Mouse (Mus musculus) small intestine, adult 2 months (tissue): ENCODE measurements around the gene Nmnat2. TPM values are rescaled to one million over a fixed set of nuclear protein-coding genes. Genes with fewer than 3 reads are reported as not detected.

Experiments
- H3K27ac ChIP-seq: fragments of 200-500 bp; 2 replicates; pipeline ENCODE4 v1.5.1; 2012; ENCODE audit warnings: low read depth, low read length, control low read depth, inconsistent platforms; ENCODE audit not compliant: insufficient read depth
- H3K27me3 ChIP-seq: fragments of 200-500 bp; 2 replicates; pipeline ENCODE4 v1.6.1; 2012; ENCODE audit warnings: mild to moderate bottlenecking, moderate library complexity, low read length, inconsistent platforms; ENCODE audit not compliant: control insufficient read depth, insufficient read depth
- H3K36me3 ChIP-seq: fragments of 200-500 bp; 2 replicates; pipeline ENCODE4 v1.6.1; 2012; ENCODE audit warnings: mild to moderate bottlenecking, low read length, control low read depth, inconsistent platforms; ENCODE audit not compliant: control insufficient read depth, insufficient read depth
- H3K4me1 ChIP-seq: fragments of 200-500 bp; 2 replicates; pipeline ENCODE4 v1.6.1; 2012; ENCODE audit warnings: low read length, inconsistent platforms, mixed read lengths; ENCODE audit not compliant: control insufficient read depth, insufficient read depth, insufficient read length
- H3K4me3 ChIP-seq: fragments of 200-500 bp; 2 replicates; pipeline ENCODE4 v1.5.1; 2012; ENCODE audit warnings: low read depth, mild to moderate bottlenecking, control low read depth, inconsistent platforms, low read length, moderate library complexity
- CTCF ChIP-seq: fragments of 200-500 bp; IDR thresholded peaks from 2 replicates; pipeline ENCODE4 v1.5.1; 2012; ENCODE audit warnings: low read depth, mild to moderate bottlenecking, control low read depth, inconsistent platforms, low read length, moderate library complexity, mixed read lengths; ENCODE audit not compliant: insufficient replicate concordance, insufficient read length; ENCODE audit errors: extremely low read depth
- POLR2A ChIP-seq: fragments of 200-500 bp; IDR thresholded peaks from 2 replicates; pipeline ENCODE4 v1.6.1; 2012; ENCODE audit warnings: low read depth, mild to moderate bottlenecking, control low read depth, inconsistent platforms, low read length, moderate library complexity
- WGBS: fragments of 180-500 bp; shearing (Covaris S2); methylation state at CpG from one replicate; pipeline ENCODE4 v1.1.7; 2018; 5-methylcytosine and 5-hydroxymethylcytosine counted together
- polyA plus RNA-seq: library from polyadenylated mRNA; depleted of rRNA; stranded (reverse); fragments of >200 nt; gene quantifications from 2 replicates; pipeline ENCODE4 v1.2.3, GENCODE M21; 2012

Nmnat2 gene
- polyA plus RNA-seq, 1 experiment: 0.35 TPM

DNA sequence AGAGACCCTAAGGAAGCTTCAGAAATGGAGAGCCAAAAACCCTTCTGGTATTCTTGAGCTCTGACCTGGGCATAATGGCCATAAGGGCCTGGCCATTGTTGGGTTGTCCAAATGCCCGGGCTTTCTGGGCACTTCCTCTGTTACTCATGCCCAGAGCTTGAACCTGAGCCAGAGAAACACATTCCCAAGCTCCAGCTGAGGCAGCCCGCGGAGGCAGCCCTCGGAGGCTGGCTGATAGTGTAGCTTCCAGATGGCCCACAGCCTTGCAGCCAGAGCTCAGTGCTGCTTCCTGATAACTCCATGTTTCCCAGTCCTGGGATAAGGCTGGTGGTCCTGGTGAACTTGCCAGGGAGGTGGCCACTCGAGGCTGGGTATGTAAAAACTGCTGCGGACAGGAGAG is 129.4 kb downstream of the Nmnat2 start:
- 53% methylated on average over 6 of the region's 6 CpGs for WGBS
- no peaks in the 10 kb centered on the region for H3K27me3 ChIP-seq
- no peaks in the 10 kb centered on the region for H3K36me3 ChIP-seq
- H3K4me3 ChIP-seq: no peak overlapping the region
- H3K27ac ChIP-seq: no peak overlapping the region
- H3K4me1 ChIP-seq: no peaks in the 10 kb centered on the region
- no peak for TF ChIP-seq POLR2A
- no peak for TF ChIP-seq CTCF

DNA sequence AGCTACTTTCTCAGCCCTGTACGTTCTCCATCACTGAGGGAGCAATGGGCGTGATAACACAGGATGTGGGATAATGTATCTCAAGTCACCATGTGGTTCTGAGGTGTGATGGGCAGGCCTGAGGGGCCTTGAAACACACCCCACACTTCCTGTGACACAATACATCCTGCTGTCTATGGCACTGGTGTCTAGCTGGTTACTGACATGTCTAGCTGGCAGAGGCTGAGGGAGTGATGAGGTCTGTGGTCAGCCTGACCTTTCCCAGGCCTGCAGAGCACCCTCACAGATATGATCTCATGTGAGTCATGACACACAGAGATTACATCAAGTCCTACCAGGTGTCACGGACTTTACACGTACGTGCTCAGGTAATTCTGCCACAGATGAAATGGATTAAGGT is 130.4 kb downstream of the Nmnat2 start:
- WGBS: 79% methylated on average over 5 of the region's 5 CpGs
- H3K4me3 ChIP-seq: no peak overlapping the region
- TF ChIP-seq POLR2A: no peak
- no peak for TF ChIP-seq CTCF
- no peaks in the 10 kb centered on the region for H3K36me3 ChIP-seq
- no peaks in the 10 kb centered on the region for H3K27me3 ChIP-seq
- H3K4me1 ChIP-seq: no peaks in the 10 kb centered on the region
- no peak overlapping the region for H3K27ac ChIP-seq

DNA sequence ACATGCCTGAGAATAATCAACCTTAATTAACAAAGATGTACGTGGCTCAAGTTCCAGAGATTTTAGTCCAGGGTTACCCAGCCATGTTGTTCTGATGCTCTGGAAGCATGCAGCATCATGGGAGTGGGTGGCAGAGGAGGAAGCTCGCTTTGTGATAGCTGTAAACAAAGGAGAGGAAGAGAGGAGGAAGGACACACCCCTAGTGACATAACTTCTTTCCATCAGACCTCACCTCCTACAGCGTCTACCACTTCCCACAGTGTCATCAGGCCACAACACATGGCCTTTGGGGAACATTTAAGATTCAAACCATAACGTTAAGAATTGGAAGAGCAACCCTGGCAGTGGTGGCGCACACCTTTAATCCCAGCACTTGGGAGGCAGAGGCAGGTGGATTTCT is 133.0 kb downstream of the Nmnat2 start:
- WGBS: 73% methylated on average over 5 of the region's 5 CpGs

DNA sequence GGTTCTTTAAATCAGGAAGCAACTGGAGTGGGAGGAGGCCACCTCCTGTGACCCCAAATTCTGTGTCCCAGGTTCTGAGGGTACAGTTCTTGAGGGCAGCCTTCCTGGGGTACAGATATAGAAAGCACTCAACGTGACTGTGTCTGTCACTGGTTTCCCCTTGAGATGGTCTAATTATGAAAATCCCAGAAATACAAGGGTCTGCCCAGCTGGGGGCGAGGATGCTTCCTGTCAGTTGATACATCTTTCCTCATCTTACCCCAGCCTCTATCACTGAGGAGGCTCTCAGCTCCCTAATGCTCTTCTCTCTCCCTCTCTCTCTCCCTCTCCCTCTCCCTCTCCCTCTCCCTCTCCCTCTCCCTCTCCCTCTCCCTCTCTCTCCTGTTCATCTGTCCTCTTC is 135.3 kb downstream of the Nmnat2 start:
- H3K27me3 ChIP-seq: no peaks in the 10 kb centered on the region
- no peak for TF ChIP-seq CTCF
- TF ChIP-seq POLR2A: no peak
- WGBS: 87% methylated on average over 2 of the region's 2 CpGs
- no peak overlapping the region for H3K4me3 ChIP-seq
- H3K36me3 ChIP-seq: no peaks in the 10 kb centered on the region
- no peaks in the 10 kb centered on the region for H3K4me1 ChIP-seq
- H3K27ac ChIP-seq: no peak overlapping the region

More for the DNA sequence above, 133.0 kb downstream of the Nmnat2 start:
- Histone ChIP-seq H3K27ac (no peak overlapping the region), H3K27me3 (no peaks in the 10 kb centered on the region), H3K4me1 (no peaks in the 10 kb centered on the region), H3K36me3 (no peaks in the 10 kb centered on the region), H3K4me3 (no peak overlapping the region)
- TF ChIP-seq CTCF (no peak), POLR2A (no peak)

DNA sequence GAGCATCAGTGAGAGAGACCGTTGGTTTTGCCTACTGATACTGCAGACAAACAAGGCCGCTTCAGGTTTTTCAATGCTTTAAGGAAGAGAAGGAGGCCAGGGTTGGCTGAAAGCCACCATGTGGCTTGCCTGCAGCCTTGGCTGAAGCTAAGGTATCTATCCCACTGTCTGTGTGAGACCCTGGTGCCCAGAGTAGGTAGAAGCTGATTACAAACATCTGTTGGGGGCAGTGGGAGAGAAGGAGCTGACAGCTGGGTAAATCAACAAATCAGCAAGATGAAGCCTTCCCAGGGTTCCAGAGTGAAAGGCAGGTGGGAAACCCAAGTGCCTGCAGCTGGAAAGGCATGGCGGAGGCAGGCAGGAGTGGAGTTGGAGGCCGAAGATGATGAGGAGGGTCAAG is 136.0 kb downstream of the Nmnat2 start:
- WGBS: 87% methylated on average over 4 of the region's 4 CpGs
- Histone ChIP-seq H3K36me3 (no peaks in the 10 kb centered on the region), H3K4me1 (no peaks in the 10 kb centered on the region), H3K4me3 (no peak overlapping the region), H3K27ac (no peak overlapping the region), H3K27me3 (no peaks in the 10 kb centered on the region)
- no peak for TF ChIP-seq POLR2A
- no peak for TF ChIP-seq CTCF

DNA sequence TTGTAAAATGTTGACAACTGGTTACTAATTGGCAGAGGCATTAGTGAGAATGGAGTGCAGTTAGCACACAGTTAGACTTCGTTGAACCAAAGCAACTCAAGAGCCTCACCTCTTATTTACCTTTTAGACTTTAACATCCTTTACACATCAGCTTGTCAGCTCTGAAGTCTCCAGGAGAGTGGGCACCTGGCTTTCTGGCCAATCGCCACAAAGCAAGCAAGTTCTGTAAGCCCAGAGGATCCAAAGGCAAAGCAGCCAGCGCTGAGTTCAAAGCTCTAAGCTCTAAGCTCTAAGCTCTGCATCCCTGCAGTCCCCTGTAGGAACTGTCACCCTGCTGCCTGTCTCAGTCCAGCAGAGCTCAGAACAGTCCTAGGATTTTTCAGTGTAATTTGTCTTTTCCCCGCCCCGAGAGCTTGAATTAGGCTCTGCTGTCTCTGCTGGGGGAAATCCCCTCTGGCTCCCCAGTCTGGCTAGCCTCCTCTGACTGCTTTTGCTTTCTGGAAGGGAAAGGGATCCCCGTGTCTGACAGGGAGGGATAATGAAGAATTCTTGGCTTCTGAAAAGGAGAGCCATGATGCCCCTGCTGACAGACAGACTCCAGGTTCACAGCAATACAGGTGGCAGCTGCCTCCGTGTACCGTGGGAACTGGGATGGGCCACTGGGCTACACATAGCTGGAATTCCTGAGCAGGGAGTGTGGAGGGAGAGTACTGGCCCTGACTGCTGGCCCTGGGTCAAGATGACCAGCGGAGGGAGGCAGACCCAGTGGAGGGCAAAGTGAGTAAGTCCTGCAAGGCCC is 136.8 kb downstream of the Nmnat2 start:
- Histone ChIP-seq H3K27me3 (no peaks in the 10 kb centered on the region), H3K27ac (peak overlapping the region; percentile 55; the same call in 1 of the 2 replicates), H3K4me1 (no peaks in the 10 kb centered on the region), H3K36me3 (no peaks in the 10 kb centered on the region), H3K4me3 (no peak overlapping the region)
- WGBS: 37% methylated on average over 9 of the region's 9 CpGs
- TF ChIP-seq CTCF (no peak), POLR2A (no peak)

DNA sequence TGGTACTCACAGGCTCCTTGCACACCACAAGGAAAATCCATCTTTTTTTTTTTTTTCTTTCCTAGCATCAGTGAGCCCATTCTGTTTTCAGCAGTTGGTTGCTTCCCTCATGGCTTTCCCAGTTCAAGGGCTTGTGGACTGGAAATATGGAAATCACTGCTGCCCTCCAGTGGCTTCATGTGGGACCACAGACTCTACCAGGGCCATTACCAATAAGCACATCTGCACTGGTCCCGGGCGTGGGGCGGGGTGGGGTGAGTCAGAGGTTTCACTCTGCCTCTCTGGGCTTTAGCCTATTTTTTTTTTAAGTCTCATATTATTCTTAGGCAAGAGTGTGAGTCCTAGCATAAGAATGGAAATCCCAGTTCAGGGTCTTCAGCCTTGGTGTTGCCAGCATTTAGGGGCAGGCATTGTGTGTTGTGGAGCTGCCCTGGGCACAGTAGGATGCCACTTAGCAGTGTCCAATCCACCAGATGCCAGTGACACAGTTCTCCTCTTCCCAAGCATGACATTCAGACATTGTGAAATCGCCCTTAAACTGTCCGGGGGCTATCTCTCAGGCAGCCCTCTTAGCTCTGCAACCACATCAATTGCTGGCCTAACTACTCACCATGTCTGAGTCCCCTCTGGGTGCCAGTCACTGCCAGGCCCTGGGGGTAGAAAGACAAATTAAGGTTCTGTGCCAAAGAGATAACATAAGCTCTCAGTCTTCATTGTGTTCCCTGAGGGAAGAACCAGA is 137.6 kb downstream of the Nmnat2 start:
- no peaks in the 10 kb centered on the region for H3K36me3 ChIP-seq
- no peaks in the 10 kb centered on the region for H3K4me1 ChIP-seq
- no peaks in the 10 kb centered on the region for H3K27me3 ChIP-seq
- H3K4me3 ChIP-seq: no peak overlapping the region
- TF ChIP-seq POLR2A (no peak), CTCF (peak; percentile 62; the same call in 1 of the 2 replicates)
- 0 out of 2 replicates have a peak overlapping the region, but pooled peaks have one; percentile 55 for H3K27ac ChIP-seq
- WGBS: 45% methylated on average over 5 of the region's 5 CpGs
